Mouse (Mus musculus) forebrain, embryonic 14.5 days (tissue): ENCODE results near the gene Ppp1ca. TPM values are rescaled to one million over a fixed set of nuclear protein-coding genes. Genes with fewer than 3 reads are reported as not detected.

Experiments
- ATAC-seq: fragments of 200-750 bp; cut with Nextera tagmentation; 2 replicates; pipeline ENCODE4 v1.8.0; 2017; ENCODE audit warnings: mild to moderate bottlenecking, moderate library complexity
- DNase-seq: peaks from one replicate; pipeline ENCODE4 v3.0.0-alpha.2; 2015; ENCODE audit warnings: low spot score
- H3K27ac ChIP-seq: fragments of 300-500 bp; sonication (generic); 2 replicates; pipeline ENCODE4 v1.5.1; 2014; ENCODE audit warnings: low read depth, mild to moderate bottlenecking, control low read depth, low read length, moderate library complexity
- H3K27me3 ChIP-seq: fragments of 300-500 bp; sonication (generic); replicated peaks from 2 replicates; pipeline ENCODE4 v1.6.1; 2014; ENCODE audit warnings: low read length, control low read depth, mixed read lengths; ENCODE audit not compliant: control insufficient read depth, insufficient read depth
- H3K36me3 ChIP-seq: fragments of 300-500 bp; sonication (generic); 2 replicates; pipeline ENCODE4 v1.6.1; 2014; ENCODE audit warnings: low read length, control low read depth; ENCODE audit not compliant: control insufficient read depth, insufficient read depth
- H3K4me1 ChIP-seq: fragments of 300-500 bp; sonication (generic); 2 replicates; pipeline ENCODE4 v1.6.1; 2014; ENCODE audit warnings: antibody characterized with exemption, low read length, control low read depth; ENCODE audit not compliant: control insufficient read depth, insufficient read depth
- H3K4me2 ChIP-seq: fragments of 300-500 bp; sonication (generic); 2 replicates; pipeline ENCODE4 v1.6.1; 2014; ENCODE audit warnings: mild to moderate bottlenecking, control low read depth, low read length
- H3K4me3 ChIP-seq: fragments of 300-500 bp; sonication (generic); 2 replicates; pipeline ENCODE4 v1.5.1; 2014; ENCODE audit warnings: low read depth, low read length, control low read depth
- H3K9ac ChIP-seq: fragments of 300-500 bp; sonication (generic); 2 replicates; pipeline ENCODE4 v1.6.1; 2014; ENCODE audit warnings: mild to moderate bottlenecking, low read length, control low read depth, moderate library complexity
- H3K9me3 ChIP-seq: fragments of 300-500 bp; sonication (generic); replicated peaks from 2 replicates; pipeline ENCODE4 v1.6.1; 2016; ENCODE audit warnings: low read length, control low read depth, mixed read lengths; ENCODE audit not compliant: control insufficient read depth
- WGBS: fragments of 180-500 bp; shearing (Covaris S2); extraction: QIAGEN DNeasy Blood & Tissue Kit; methylation state at CpG from one replicate; pipeline ENCODE4 v1.1.7; 2014; 5-methylcytosine and 5-hydroxymethylcytosine counted together
- polyA plus RNA-seq: library from polyadenylated mRNA; unstranded; fragments of >200 nt; fragmentation: Nextera tagmentation; extraction: Ambion mirVana; gene quantifications from 2 replicates; pipeline ENCODE4 v1.2.1, GENCODE M21; 2014

Gene Ppp1ca
- polyA plus RNA-seq, 1 experiment from 2014 or later: 689 TPM

DNA sequence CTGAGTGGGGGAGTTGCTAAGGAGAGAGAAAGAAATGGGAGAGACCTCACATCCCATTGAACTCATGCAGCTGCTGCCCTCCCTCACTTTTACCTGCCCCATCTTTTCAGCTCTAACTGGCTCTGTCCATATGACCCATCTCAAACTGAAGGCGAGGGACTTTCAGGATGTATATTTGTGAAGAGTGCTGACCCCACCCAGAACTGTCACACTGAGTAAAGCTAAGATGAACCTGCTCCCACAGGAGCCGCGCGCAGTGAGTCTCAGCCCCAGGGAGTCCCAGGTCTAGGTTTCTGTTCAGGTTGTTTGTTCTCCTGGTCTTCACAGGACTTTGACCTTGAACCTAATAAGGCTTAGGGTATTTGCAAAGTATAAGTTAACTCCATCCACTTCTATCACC lies 37.0 kb downstream of the Ppp1ca start:
- H3K4me3 ChIP-seq: no peak overlapping the region
- DNase-seq: no peak
- WGBS: 74% methylated on average over 4 of the region's 4 CpGs
- ATAC-seq: no peak
- H3K4me2 ChIP-seq: no peak overlapping the region
- H3K9me3 ChIP-seq: no peaks in the 10 kb centered on the region
- no peak overlapping the region for H3K9ac ChIP-seq
- H3K36me3 ChIP-seq: no peaks in the 10 kb centered on the region
- H3K27me3 ChIP-seq: no peaks in the 10 kb centered on the region; the same call in 1 of the 2 replicates
- H3K4me1 ChIP-seq: peaks cover 7% of the 10 kb centered on the region; the same call in 1 of the 2 replicates
- no peak overlapping the region for H3K27ac ChIP-seq

DNA sequence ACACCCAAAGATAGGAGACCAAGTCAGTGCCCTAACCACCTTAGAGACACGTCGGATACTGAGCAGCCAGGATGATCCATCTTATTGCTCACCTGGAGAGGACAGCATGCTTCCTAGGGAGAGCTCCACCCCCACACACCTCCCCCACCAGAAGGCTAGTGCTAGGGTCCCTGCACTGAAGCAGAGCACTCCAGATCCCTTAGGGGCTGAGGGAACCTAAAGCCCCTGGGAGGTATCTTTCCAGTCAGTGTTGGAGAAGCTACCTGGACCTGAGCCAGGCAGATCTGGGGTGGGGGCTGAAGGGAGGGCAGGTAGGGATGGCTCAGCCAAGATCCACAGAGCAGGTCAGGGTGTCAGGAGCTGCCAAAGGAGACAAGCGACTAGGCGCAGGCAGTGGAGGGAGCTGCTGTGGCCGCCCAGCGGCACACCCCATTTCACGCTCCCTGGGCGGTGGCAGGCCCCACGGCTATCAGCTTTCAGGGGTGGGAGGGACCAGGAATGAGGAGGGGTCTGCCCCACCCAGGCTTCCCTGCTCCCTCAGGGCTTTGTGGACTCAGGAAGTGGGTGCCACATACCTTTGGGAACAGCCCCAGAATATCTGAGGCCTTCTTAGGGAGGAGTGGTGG lies 37.7 kb downstream of the Ppp1ca start:
- H3K36me3 ChIP-seq: no peaks in the 10 kb centered on the region
- no peak overlapping the region for H3K27ac ChIP-seq
- ATAC-seq: no peak
- no peaks in the 10 kb centered on the region for H3K9me3 ChIP-seq
- peaks cover 7% of the 10 kb centered on the region; the same call in 1 of the 2 replicates for H3K4me1 ChIP-seq
- H3K9ac ChIP-seq: no peak overlapping the region
- no peaks in the 10 kb centered on the region; the same call in 1 of the 2 replicates for H3K27me3 ChIP-seq
- H3K4me3 ChIP-seq: no peak overlapping the region
- 34% methylated on average over 8 of the region's 9 CpGs for WGBS
- no peak overlapping the region for H3K4me2 ChIP-seq
- DNase-seq: no peak

DNA sequence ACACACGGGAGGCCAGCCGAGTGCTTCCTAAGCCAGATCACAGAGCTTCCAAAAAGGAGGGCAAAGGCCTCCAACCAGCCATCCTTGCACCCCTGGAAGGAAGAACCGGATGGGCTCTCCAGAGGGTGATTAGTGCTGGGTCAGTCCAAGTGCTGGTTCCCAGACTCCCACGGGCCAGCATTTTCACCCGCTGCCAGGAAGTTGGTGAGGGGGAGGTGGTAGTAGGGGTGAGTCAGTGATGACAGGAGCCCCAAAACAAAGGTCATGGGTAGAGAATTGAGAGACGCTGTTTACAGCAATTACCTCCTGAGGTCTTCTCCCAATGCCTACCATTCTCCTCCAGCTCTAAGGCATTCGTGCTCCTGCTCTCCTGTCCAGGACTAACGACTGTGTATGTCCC lies 38.5 kb downstream of the Ppp1ca start:
- no peak for ATAC-seq
- no peaks in the 10 kb centered on the region; the same call in 1 of the 2 replicates for H3K27me3 ChIP-seq
- H3K4me1 ChIP-seq: peaks cover 7% of the 10 kb centered on the region; the same call in 1 of the 2 replicates
- no peak overlapping the region for H3K4me3 ChIP-seq
- WGBS: 64% methylated on average over 8 of the region's 8 CpGs
- H3K4me2 ChIP-seq: no peak overlapping the region
- H3K36me3 ChIP-seq: no peaks in the 10 kb centered on the region
- no peak overlapping the region for H3K9ac ChIP-seq
- no peak for DNase-seq
- no peaks in the 10 kb centered on the region for H3K9me3 ChIP-seq
- H3K27ac ChIP-seq: no peak overlapping the region

DNA sequence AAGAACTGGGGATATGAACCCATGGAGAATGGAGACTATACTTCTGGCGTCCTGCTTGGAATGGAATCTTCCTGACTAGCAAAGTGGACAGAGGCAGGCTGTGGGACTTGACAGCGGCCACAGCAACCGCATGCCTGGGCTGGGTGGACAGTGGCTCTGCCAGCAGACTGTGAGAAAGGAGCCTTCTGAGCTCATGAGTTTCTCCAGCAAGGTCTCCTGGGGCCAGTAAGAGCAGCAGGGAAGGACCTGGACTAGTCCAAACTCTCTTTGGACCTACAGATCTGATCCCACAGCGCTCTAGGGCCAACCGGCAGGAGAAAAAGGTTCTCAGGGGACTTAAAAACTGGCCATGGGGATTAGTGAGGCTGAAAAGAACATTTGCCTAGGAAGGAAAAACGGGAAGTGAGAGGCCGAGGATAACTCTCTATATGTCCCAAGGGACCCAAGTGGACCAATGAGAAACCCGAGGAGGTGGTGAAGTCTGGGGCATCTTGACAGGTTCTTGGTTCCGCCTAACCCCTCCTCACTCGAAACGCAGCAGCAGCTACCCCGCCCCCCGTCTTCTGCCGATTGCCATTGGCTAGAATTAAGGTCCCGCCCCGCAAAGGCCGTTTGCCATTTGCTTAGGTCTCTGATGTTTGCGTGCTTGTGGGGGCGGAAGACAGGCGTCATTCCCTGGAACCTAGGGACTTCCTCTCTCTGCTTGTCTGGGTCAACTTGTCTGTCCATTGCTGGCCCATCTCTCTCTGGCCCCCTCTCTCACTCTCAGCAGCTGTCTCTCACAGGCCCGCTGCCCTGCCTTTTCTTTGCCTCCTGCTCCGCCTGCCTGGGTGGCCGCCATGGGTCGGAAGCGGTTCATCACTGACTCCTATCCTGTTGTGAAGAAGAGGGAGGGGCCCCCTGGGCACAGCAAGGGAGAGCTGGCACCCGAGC lies 39.7 kb downstream of the Ppp1ca start, which contains the start of gene Pold4:
Gene Pold4 (plus strand): TSS at position 647 of the 933 bp plus-strand sequence.
- 13% methylated on average over 26 of the region's 26 CpGs for WGBS
- ATAC-seq (peak; percentile 96), DNase-seq (peak; percentile 96)
- Histone ChIP-seq H3K4me3 (peak within 1 kb of the TSS; percentile 57), H3K9ac (peak within 1 kb of the TSS; percentile 68), H3K4me2 (peak within 1 kb of the TSS; percentile 75), H3K9me3 (no peaks in the 10 kb centered on the region), H3K36me3 (no peaks in the 10 kb centered on the region), H3K4me1 (peaks cover 7% of the 10 kb centered on the region; the same call in 1 of the 2 replicates), H3K27ac (peak within 1 kb of the TSS; percentile 52; the same call in 1 of the 2 replicates), H3K27me3 (no peaks in the 10 kb centered on the region; the same call in 1 of the 2 replicates)

DNA sequence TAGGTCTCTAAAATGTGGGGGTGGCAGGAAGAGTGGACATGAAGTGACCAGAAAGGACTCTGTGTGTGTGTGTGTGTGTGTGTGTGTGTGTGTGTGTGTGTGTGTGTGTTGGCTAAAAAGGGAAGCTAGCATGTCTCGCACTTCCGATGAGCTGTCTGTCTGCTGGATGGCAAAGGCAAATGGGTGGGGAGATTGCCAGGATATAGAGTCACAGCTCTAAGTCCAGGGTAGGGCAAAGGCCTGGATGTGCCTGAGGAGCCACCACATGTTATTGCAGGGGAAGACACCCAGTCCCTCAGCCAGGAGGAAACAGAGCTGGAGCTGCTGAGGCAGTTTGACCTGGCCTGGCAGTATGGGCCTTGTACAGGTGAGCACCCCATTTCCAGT lies 40.3 kb downstream of the Ppp1ca start:
- H3K4me2 ChIP-seq: peak overlapping the region; percentile 75
- 41% methylated on average over 2 of the region's 2 CpGs for WGBS
- no peaks in the 10 kb centered on the region for H3K36me3 ChIP-seq
- no peak for DNase-seq
- H3K9ac ChIP-seq: peak overlapping the region; percentile 68
- ATAC-seq: 0 out of 2 replicates have a peak, but pooled peaks have one; percentile 15
- H3K4me3 ChIP-seq: peak overlapping the region; percentile 57
- H3K27me3 ChIP-seq: no peaks in the 10 kb centered on the region; the same call in 1 of the 2 replicates
- H3K27ac ChIP-seq: peak overlapping the region; percentile 52; the same call in 1 of the 2 replicates
- peaks cover 7% of the 10 kb centered on the region; the same call in 1 of the 2 replicates for H3K4me1 ChIP-seq
- no peaks in the 10 kb centered on the region for H3K9me3 ChIP-seq

DNA sequence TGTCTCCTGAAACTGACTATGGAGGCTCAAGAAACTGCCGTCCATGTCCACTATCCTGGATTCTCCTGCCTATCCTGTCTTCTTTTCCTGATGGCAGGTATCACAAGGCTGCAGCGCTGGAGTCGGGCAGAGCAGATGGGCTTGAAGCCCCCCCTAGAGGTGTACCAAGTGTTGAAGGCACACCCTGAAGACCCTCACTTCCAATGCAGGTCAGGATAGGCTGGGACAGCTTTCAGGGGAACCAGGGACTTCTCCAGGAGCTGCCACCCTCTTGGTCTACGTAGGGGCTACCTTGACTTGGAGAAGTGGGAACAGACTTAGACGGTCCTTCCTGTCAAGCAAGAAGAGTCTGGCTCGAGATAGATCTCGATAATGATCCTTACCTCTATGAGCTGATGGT lies 40.8 kb downstream of the Ppp1ca start:
- ATAC-seq: no peak
- no peaks in the 10 kb centered on the region for H3K36me3 ChIP-seq
- peak overlapping the region; percentile 57; the same call in 1 of the 2 replicates for H3K4me3 ChIP-seq
- no peak for DNase-seq
- peaks cover 7% of the 10 kb centered on the region; the same call in 1 of the 2 replicates for H3K4me1 ChIP-seq
- no peaks in the 10 kb centered on the region; the same call in 1 of the 2 replicates for H3K27me3 ChIP-seq
- H3K9me3 ChIP-seq: no peaks in the 10 kb centered on the region
- no peak overlapping the region; the same call in 1 of the 2 replicates for H3K9ac ChIP-seq
- WGBS: 81% methylated on average over 7 of the region's 7 CpGs
- H3K4me2 ChIP-seq: peak overlapping the region; percentile 75
- H3K27ac ChIP-seq: no peak overlapping the region

DNA sequence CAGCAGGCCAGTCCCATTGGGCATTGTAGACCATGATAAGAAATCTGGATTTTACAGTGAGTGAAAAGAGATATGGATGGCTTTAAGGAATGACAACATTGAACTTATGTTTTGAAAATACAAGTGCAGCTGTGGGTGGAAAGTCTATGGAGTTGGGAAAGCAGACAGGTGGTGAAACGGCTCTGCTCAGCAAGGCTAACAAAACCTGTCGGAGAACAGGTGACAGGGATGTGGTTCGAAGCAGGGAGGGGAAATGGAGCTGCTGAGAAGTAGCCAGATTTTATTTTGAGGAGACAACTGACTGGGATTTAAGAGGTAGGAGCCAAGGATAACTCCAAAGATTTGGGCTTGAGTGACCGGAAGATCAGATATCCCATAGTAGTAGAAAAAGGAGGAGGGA lies 42.7 kb downstream of the Ppp1ca start:
- no peak for ATAC-seq
- WGBS: 84% methylated on average over 4 of the region's 4 CpGs

DNA sequence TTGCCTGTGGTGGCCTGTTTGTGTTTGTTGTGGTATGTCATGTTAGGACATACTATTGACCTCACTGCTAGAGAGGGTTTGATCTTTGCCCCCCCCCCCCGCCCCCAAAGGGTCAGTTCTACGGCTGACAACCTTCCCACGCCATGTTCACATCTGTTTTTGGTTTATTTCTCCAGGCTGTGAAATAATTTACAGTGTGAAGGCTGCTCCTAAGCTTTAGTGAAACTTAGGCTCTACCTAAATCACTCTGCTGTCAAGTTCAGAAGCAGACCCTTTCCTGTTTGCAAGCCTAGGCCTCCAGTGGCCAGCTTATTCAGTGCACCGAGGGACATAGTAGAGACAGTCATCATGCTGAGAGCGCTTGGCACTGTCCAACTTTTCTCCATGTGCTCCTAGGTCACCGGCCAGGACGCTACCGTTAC lies 48.4 kb downstream of the Ppp1ca start:
- no peaks in the 10 kb centered on the region for H3K4me1 ChIP-seq
- H3K9me3 ChIP-seq: no peaks in the 10 kb centered on the region
- H3K36me3 ChIP-seq: no peaks in the 10 kb centered on the region
- no peak overlapping the region for H3K9ac ChIP-seq
- ATAC-seq: no peak
- no peak overlapping the region for H3K4me3 ChIP-seq
- no peaks in the 10 kb centered on the region for H3K27me3 ChIP-seq
- no peak for DNase-seq
- no peak overlapping the region for H3K27ac ChIP-seq
- 81% methylated on average over 8 of the region's 8 CpGs for WGBS
- H3K4me2 ChIP-seq: no peak overlapping the region

More for the DNA sequence above, 42.7 kb downstream of the Ppp1ca start:
- DNase-seq: no peak
- Histone ChIP-seq H3K4me1 (peaks cover 7% of the 10 kb centered on the region; the same call in 1 of the 2 replicates), H3K4me3 (no peak overlapping the region), H3K36me3 (no peaks in the 10 kb centered on the region), H3K9ac (no peak overlapping the region), H3K9me3 (no peaks in the 10 kb centered on the region), H3K4me2 (no peak overlapping the region), H3K27me3 (no peaks in the 10 kb centered on the region; the same call in 1 of the 2 replicates), H3K27ac (no peak overlapping the region)
